Mouse (Mus musculus): ENCODE measurements around the gene Kdm2a. TPM values are rescaled to one million over a fixed set of nuclear protein-coding genes. Genes with fewer than 3 reads are reported as not detected.

Kdm2a gene
- polyA plus RNA-seq (2017; shearing (Covaris generic)) = 84.1 TPM

GRCm38 (mm10) chr19:4397798-4398629, at the start of gene Kdm2a:
Gene Kdm2a (minus strand): TSS chr19:4398285.

GRCm38 (mm10) chr19:4439161-4439801, 41.2 kb upstream of the Kdm2a start, which contains the start of gene Rhod:
Gene Rhod (minus strand): TSS chr19:4439432.

DNA sequence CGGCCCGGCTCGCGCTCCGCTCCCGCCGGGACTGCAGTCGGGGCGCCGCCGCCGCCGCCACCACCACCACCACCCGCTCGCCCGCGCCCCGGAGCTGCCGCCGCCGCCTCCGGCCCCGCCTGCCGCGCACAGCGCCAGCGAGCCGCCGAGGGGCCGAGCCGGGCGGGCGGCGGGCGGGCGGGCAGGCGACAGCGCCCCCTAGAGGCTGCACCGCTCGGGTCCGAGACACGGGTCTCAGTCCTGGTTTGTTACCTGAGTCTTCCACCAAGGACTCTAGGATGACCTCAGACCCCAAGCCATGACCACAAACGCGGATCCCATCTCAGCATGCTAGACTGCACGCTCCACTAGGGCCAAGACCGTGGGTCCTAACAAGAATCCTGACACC, 91.9 kb downstream of the Kdm2a start, which contains the start of gene Grk2:
Gene Grk2, minus strand, starts transcription at position 33 of the 388 bp plus-strand sequence.

GRCm38 (mm10) chr19:4282898-4283553, 115.1 kb downstream of the Kdm2a start, which contains the start of gene Ankrd13d:
Gene Ankrd13d (minus strand): TSS chr19:4283137.

DNA sequence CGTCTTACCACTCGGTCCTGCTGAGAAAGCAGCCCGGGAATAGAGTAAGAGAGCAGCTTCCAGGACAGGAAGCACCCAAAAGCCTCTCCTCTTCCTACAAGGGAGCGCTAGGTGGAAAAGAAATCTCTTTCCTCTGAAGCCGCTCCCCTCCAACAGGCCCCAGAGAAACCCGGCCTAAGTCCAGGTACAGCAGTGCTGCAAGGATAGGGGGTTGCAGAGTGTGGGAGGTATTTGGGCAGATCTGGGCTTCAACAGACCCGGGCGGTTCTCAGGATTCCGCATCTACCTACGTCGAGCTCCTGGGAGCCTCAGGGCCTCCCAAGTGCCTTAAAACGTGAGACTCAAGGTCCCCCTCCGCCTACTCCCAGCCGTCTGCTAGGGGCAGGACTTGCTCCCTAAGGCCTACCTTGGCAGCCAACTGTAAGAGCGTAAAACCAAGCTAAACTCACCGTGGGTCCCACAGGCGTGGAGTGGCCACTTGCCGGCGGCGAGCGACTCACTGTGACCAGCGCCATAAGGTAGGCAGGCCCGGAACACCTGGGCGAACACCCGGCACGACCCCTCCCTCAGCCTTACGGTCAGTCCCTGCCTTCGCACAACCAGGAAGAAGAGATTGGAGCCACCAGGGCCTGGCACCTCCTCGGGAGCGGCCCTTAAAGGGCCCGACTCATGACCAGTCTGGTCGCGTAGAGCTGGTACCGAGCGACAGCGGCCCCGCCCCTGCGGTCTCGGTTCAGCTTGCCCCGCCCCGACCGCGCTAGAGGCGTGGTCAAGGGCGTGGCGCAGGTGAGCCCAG, 129.3 kb downstream of the Kdm2a start, which contains the start of gene Ssh3:
Gene Ssh3, minus strand, starts transcription at position 615 of the 796 bp plus-strand sequence.

Other genes starting within 250 kb of the Kdm2a start
- 192 TPM for gene Coro1b, start 249.7 kb downstream of the Kdm2a start, polyA plus RNA-seq (2017; shearing (Covaris generic))
- 341 TPM for gene Ptprcap, start 244.7 kb downstream of the Kdm2a start, polyA plus RNA-seq (2017; shearing (Covaris generic))
- 46.8 TPM for gene Rps6kb2, start 234.9 kb downstream of the Kdm2a start, polyA plus RNA-seq (2017; shearing (Covaris generic))
- gene Carns1, start 222.8 kb downstream of the Kdm2a start, polyA plus RNA-seq (2017; shearing (Covaris generic)) = 15.2 TPM
- gene Tbc1d10c, start 207.0 kb downstream of the Kdm2a start, polyA plus RNA-seq (2017; shearing (Covaris generic)) = 376 TPM
- 688 TPM for gene Ppp1ca, start 206.2 kb downstream of the Kdm2a start, polyA plus RNA-seq (2017; shearing (Covaris generic))
- gene Rad9a, start 196.6 kb downstream of the Kdm2a start, polyA plus RNA-seq (2017; shearing (Covaris generic)) = 27.5 TPM
- 36.7 TPM for gene Clcf1, start 184.0 kb downstream of the Kdm2a start, polyA plus RNA-seq (2017; shearing (Covaris generic))
- not detected for gene AC109138.7, start 183.9 kb downstream of the Kdm2a start, polyA plus RNA-seq (2017; shearing (Covaris generic))
- gene Pold4, start 166.4 kb downstream of the Kdm2a start, polyA plus RNA-seq (2017; shearing (Covaris generic)) = 62.7 TPM
- 0.67 TPM for gene Ssh3, start 129.1 kb downstream of the Kdm2a start, polyA plus RNA-seq (2017; shearing (Covaris generic))
- 8.1 TPM for gene Ankrd13d, start 115.1 kb downstream of the Kdm2a start, polyA plus RNA-seq (2017; shearing (Covaris generic))
- gene Grk2, start 92.1 kb downstream of the Kdm2a start, polyA plus RNA-seq (2017; shearing (Covaris generic)) = 237 TPM
- gene Rhod, start 41.1 kb upstream of the Kdm2a start, polyA plus RNA-seq (2017; shearing (Covaris generic)) = 5.9 TPM
- gene Syt12, start 79.2 kb upstream of the Kdm2a start, polyA plus RNA-seq (2017; shearing (Covaris generic)) = not detected
- gene 2010003K11Rik, start 100.3 kb upstream of the Kdm2a start, polyA plus RNA-seq (2017; shearing (Covaris generic)) = not detected
- 6.3 TPM for gene Pcx, start 112.2 kb upstream of the Kdm2a start, polyA plus RNA-seq (2017; shearing (Covaris generic))
- gene Lrfn4, start 217.4 kb upstream of the Kdm2a start, polyA plus RNA-seq (2017; shearing (Covaris generic)) = 0.76 TPM
- 74.6 TPM for gene Rce1, start 227.4 kb upstream of the Kdm2a start, polyA plus RNA-seq (2017; shearing (Covaris generic))